Mouse (Mus musculus) midbrain, postnatal 0 days (tissue): ENCODE measurements around the gene Chn2. TPM values are rescaled to one million over a fixed set of nuclear protein-coding genes. Genes with fewer than 3 reads are reported as not detected.

Experiments used
- ATAC-seq: fragments of 200-750 bp; cut with Nextera tagmentation; 2 replicates; pipeline ENCODE4 v1.8.0; 2017; ENCODE audit warnings: moderate number of reproducible peaks, mild to moderate bottlenecking, moderate TSS enrichment, moderate library complexity; ENCODE audit not compliant: low FRiP score
- DNase-seq: peaks from one replicate; pipeline ENCODE4 v3.0.0-alpha.2; 2015; ENCODE audit warnings: low spot score
- H3K27ac ChIP-seq: fragments of 300-500 bp; sonication (generic); 2 replicates; pipeline ENCODE4 v1.5.1; 2014; ENCODE audit warnings: low read depth, mild to moderate bottlenecking, low read length, mixed read lengths
- H3K27me3 ChIP-seq: fragments of 300-500 bp; sonication (generic); 2 replicates; pipeline ENCODE4 v1.6.1; 2014; ENCODE audit warnings: low read length, control low read depth, mixed read lengths; ENCODE audit not compliant: insufficient read depth
- H3K36me3 ChIP-seq: fragments of 300-500 bp; sonication (generic); 2 replicates; pipeline ENCODE4 v1.6.1; 2014; ENCODE audit warnings: low read length, control low read depth, mixed read lengths; ENCODE audit not compliant: insufficient read depth
- H3K4me1 ChIP-seq: fragments of 300-500 bp; sonication (generic); 2 replicates; pipeline ENCODE4 v1.6.1; 2014; ENCODE audit warnings: mild to moderate bottlenecking, control low read depth, antibody characterized with exemption, low read length, mixed read lengths; ENCODE audit not compliant: insufficient read depth
- H3K4me2 ChIP-seq: fragments of 300-500 bp; sonication (generic); 2 replicates; pipeline ENCODE4 v1.6.1; 2014; ENCODE audit warnings: low read depth, mild to moderate bottlenecking, low read length, mixed read lengths; ENCODE audit not compliant: poor library complexity, severe bottlenecking
- H3K4me3 ChIP-seq: fragments of 300-500 bp; sonication (generic); 2 replicates; pipeline ENCODE4 v1.5.1; 2014; ENCODE audit warnings: low read depth, mild to moderate bottlenecking, low read length, moderate library complexity
- H3K9ac ChIP-seq: fragments of 300-500 bp; sonication (generic); replicated peaks from 2 replicates; pipeline ENCODE4 v1.6.1; 2014; ENCODE audit warnings: mild to moderate bottlenecking, low read length, moderate library complexity, mixed read lengths; ENCODE audit not compliant: poor library complexity, severe bottlenecking
- H3K9me3 ChIP-seq: fragments of 300-500 bp; sonication (generic); 2 replicates; pipeline ENCODE4 v1.6.1; 2016; ENCODE audit warnings: low read length, control low read depth
- CTCF ChIP-seq: IDR thresholded peaks from 2 replicates; pipeline ENCODE4 v1.5.1; 2016; ENCODE audit warnings: antibody characterized with exemption, mild to moderate bottlenecking
- WGBS: fragments of 180-500 bp; shearing (Covaris S2); extraction: QIAGEN DNeasy Blood & Tissue Kit; methylation state at CpG from one replicate; pipeline ENCODE4 v1.1.7; 2014; 5-methylcytosine and 5-hydroxymethylcytosine counted together
- polyA plus RNA-seq: library from polyadenylated mRNA; unstranded; fragments of >200 nt; fragmentation: Nextera tagmentation; extraction: Ambion mirVana; gene quantifications from 2 replicates; pipeline ENCODE4 v1.2.1, GENCODE M21; 2015
- total RNA-seq: library from RNA; depleted of rRNA; stranded (reverse); fragments of >200 nt; gene quantifications from 2 replicates; pipeline ENCODE4 v1.2.3, GENCODE M21; 2014

The Chn2 gene
- total and polyA plus RNA-seq, 2 experiments from 2014 or later = 21.4 to 36.4 TPM

GRCm38 (mm10) chr6:54205471-54205870, 166.1 kb downstream of the Chn2 start:
- 25% methylated on average over 5 of the region's 5 CpGs for WGBS
- DNase-seq (no peak), ATAC-seq (no peak)
- Histone ChIP-seq H3K4me3 (no peak overlapping the region), H3K9ac (no peak overlapping the region), H3K27me3 (no peaks in the 10 kb centered on the region), H3K9me3 (no peaks in the 10 kb centered on the region), H3K27ac (no peak overlapping the region), H3K4me1 (no peaks in the 10 kb centered on the region), H3K4me2 (no peak overlapping the region), H3K36me3 (no peaks in the 10 kb centered on the region)
- TF ChIP-seq CTCF = no peak

GRCm38 (mm10) chr6:54206221-54206738, 166.9 kb downstream of the Chn2 start:
- WGBS = 25% methylated on average over 6 of the region's 6 CpGs
- no peak overlapping the region for H3K9ac ChIP-seq
- DNase-seq (no peak), ATAC-seq (no peak)
- TF ChIP-seq CTCF = no peak
- no peak overlapping the region for H3K4me2 ChIP-seq
- H3K9me3 ChIP-seq = no peaks in the 10 kb centered on the region
- no peaks in the 10 kb centered on the region for H3K4me1 ChIP-seq
- H3K4me3 ChIP-seq = no peak overlapping the region
- H3K27me3 ChIP-seq = no peaks in the 10 kb centered on the region
- H3K27ac ChIP-seq = no peak overlapping the region
- H3K36me3 ChIP-seq = no peaks in the 10 kb centered on the region

GRCm38 (mm10) chr6:54208786-54209185, 169.4 kb downstream of the Chn2 start:
- no peaks in the 10 kb centered on the region for H3K27me3 ChIP-seq
- no peaks in the 10 kb centered on the region for H3K9me3 ChIP-seq
- no peaks in the 10 kb centered on the region for H3K36me3 ChIP-seq
- H3K4me2 ChIP-seq = no peak overlapping the region
- H3K4me3 ChIP-seq = no peak overlapping the region
- WGBS = 88% methylated on average over 8 of the region's 8 CpGs
- no peak overlapping the region for H3K27ac ChIP-seq
- no peaks in the 10 kb centered on the region for H3K4me1 ChIP-seq
- DNase-seq (no peak), ATAC-seq (no peak)
- H3K9ac ChIP-seq = no peak overlapping the region
- TF ChIP-seq CTCF = no peak

- no peak overlapping the region for H3K9ac ChIP-seq
- no peaks in the 10 kb centered on the region for H3K27me3 ChIP-seq
- no peak overlapping the region for H3K4me3 ChIP-seq
- no peaks in the 10 kb centered on the region for H3K36me3 ChIP-seq
- DNase-seq = no peak
- no peak for ATAC-seq
- no peak overlapping the region for H3K27ac ChIP-seq
- no peak overlapping the region for H3K4me2 ChIP-seq
- TF ChIP-seq CTCF = no peak
- no peaks in the 10 kb centered on the region for H3K9me3 ChIP-seq
- no peaks in the 10 kb centered on the region for H3K4me1 ChIP-seq
- WGBS = 37% methylated on average over 4 of the region's 4 CpGs
Measured at GRCm38 (mm10) chr6:54210971-54211370, 171.6 kb downstream of the Chn2 start.

- Histone ChIP-seq H3K4me1 (no peaks in the 10 kb centered on the region), H3K27ac (no peak overlapping the region), H3K4me3 (no peak overlapping the region), H3K9ac (no peak overlapping the region), H3K27me3 (no peaks in the 10 kb centered on the region), H3K36me3 (no peaks in the 10 kb centered on the region), H3K9me3 (no peaks in the 10 kb centered on the region), H3K4me2 (no peak overlapping the region)
- no peak for TF ChIP-seq CTCF
- ATAC-seq (no peak), DNase-seq (no peak)
- WGBS = 86% methylated on average over 7 of the region's 7 CpGs
Measured at GRCm38 (mm10) chr6:54211939-54212338, 172.6 kb downstream of the Chn2 start.

- no peak for TF ChIP-seq CTCF
- H3K4me3 ChIP-seq = no peak overlapping the region
- H3K9me3 ChIP-seq = no peaks in the 10 kb centered on the region
- WGBS = 92% methylated on average over 7 of the region's 7 CpGs
- H3K36me3 ChIP-seq = no peaks in the 10 kb centered on the region
- ATAC-seq (no peak), DNase-seq (no peak)
- H3K27ac ChIP-seq = no peak overlapping the region
- no peak overlapping the region for H3K9ac ChIP-seq
- no peak overlapping the region for H3K4me2 ChIP-seq
- no peaks in the 10 kb centered on the region for H3K4me1 ChIP-seq
- no peaks in the 10 kb centered on the region for H3K27me3 ChIP-seq
Measured at GRCm38 (mm10) chr6:54213743-54214142, 174.4 kb downstream of the Chn2 start.
